Mouse (Mus musculus) small intestine, adult 2 months (tissue): Measurements from ENCODE around the gene Ccdc24.

Experiments
- CTCF ChIP-seq: fragments of 200-500 bp; IDR thresholded peaks from 2 replicates; pipeline ENCODE4 v1.5.1; 2012; ENCODE audit warnings: low read depth, mild to moderate bottlenecking, control low read depth, inconsistent platforms, low read length, moderate library complexity, mixed read lengths; ENCODE audit not compliant: insufficient replicate concordance, insufficient read length; ENCODE audit errors: extremely low read depth
- POLR2A ChIP-seq: fragments of 200-500 bp; IDR thresholded peaks from 2 replicates; pipeline ENCODE4 v1.6.1; 2012; ENCODE audit warnings: low read depth, mild to moderate bottlenecking, control low read depth, inconsistent platforms, low read length, moderate library complexity

- TF ChIP-seq CTCF (no peak), POLR2A (no peak)
Observed at GRCm38 (mm10) chr4:117884146-117884545, 11.8 kb upstream of the Ccdc24 start.
